ENCODE assay signal across 8 mouse cellular contexts in the genomic region with DNA sequence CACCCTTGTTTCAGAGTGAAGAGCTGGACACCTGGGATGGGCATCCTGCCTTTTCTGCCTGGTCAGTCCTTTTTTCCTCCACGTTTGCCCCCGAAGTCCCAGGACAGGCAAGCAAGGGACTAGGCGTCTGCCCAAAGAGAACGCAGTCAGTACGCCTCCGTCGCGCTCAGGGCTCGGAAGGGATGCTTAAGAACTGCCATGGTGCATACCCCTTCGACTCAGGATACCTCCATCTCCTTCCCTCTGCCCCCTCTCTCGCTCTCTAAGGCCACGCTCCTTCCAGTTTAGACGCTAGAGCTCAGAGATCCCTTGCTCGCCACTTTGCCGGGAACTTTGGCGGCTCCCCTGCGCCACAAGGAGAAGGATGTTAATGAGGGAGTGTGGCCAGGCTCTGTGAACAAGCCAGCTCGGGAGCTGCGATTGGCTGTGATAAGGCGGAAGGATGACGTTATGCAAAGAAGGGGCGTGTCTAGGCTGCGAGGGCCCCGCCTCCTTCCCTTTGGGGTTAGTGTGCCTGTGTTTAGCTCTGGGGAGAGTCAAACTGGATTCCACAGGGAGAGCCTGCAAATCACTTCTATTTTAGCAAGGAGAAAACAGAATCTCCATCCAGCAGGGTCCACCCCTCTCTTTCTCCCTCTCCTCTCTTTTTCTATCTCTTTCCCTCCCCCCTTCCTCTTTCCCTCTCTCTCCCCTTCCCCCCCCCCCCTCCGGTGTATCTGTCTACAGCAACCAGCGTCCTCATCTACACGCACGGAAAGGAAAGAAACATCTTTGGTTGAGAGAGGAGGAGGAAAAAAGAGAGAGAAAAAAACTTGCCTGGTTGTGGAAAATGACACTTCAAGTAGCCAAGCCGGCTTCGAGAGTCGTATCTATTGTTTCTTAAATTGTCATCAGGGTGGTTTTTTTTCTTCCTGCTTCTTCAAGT. TPM values are rescaled to one million over a fixed set of nuclear protein-coding genes. Genes with fewer than 3 reads are reported as not detected.
DNase-seq lines count a peak whose midpoint lies in the region; ATAC-seq and TF ChIP-seq lines count a peak whose summit lies in the region.

Gene Ebf1 (plus strand): TSS at position 530 of the 925 bp plus-strand sequence.

- no peaks in the 10 kb centered on the region for H3K79me2 ChIP-seq in MEL (ENCODE audit: control insufficient read depth, insufficient read depth, low read length, poor library complexity)

- no peaks in the 10 kb centered on the region for H3K36me3 ChIP-seq in MEL (ENCODE audit: control insufficient read depth in 1 of 2, insufficient read depth in 2 of 2, low read length in 2 of 2)
- H3K36me3 ChIP-seq in forebrain, embryonic 10.5 days (replicated peaks) = no peaks in the 10 kb centered on the region
- H3K36me3 ChIP-seq in heart, embryonic 14.5 days (ENCODE audit: control insufficient read depth, insufficient read depth, low read length) = 0 out of 2 replicates have a peak, but pooled peaks cover 1% of the 10 kb centered on the region
- H3K36me3 ChIP-seq in kidney, postnatal 0 days (ENCODE audit: insufficient read depth, low read length) = no peaks in the 10 kb centered on the region
- no peaks in the 10 kb centered on the region for H3K36me3 ChIP-seq in lung, embryonic 16.5 days (ENCODE audit: control insufficient read depth, insufficient read depth, low read length)

- peak; percentile 92 for ATAC-seq in heart, embryonic 14.5 days (ENCODE audit: insufficient number of reproducible peaks, insufficient read depth, low FRiP score, low read depth)
- peak; percentile 94 for ATAC-seq in kidney, postnatal 0 days (replicated peaks; ENCODE audit: low FRiP score, low read depth)
- peak; percentile 96 for ATAC-seq in lung, embryonic 16.5 days (ENCODE audit: low read depth)

- no peaks in the 10 kb centered on the region for H3K27me3 ChIP-seq in MEL (ENCODE audit: control insufficient read depth in 1 of 2, insufficient read depth in 2 of 2, low read length in 2 of 2)
- peaks cover 91% of the 10 kb centered on the region for H3K27me3 ChIP-seq in forebrain, embryonic 10.5 days (ENCODE audit: poor library complexity, severe bottlenecking)
- peaks cover 65% of the 10 kb centered on the region for H3K27me3 ChIP-seq in heart, embryonic 14.5 days (ENCODE audit: control insufficient read depth, insufficient read depth, low read length)
- peaks cover 14% of the 10 kb centered on the region for H3K27me3 ChIP-seq in kidney, postnatal 0 days (ENCODE audit: insufficient read depth, low read length)
- peaks cover 77% of the 10 kb centered on the region for H3K27me3 ChIP-seq in lung, embryonic 16.5 days (ENCODE audit: control insufficient read depth, insufficient read depth, low read depth, low read length)

- no peak within 1 kb of the TSS for H3K27ac ChIP-seq in MEL (ENCODE audit: control insufficient read depth, low read depth, low read length)
- peak within 1 kb of the TSS; percentile 79 for H3K27ac ChIP-seq in forebrain, embryonic 10.5 days
- peak within 1 kb of the TSS; percentile 74 to 76 for H3K27ac ChIP-seq in heart, embryonic 14.5 days (replicated peaks in 1 of 2; ENCODE audit: control insufficient read depth in 1 of 2, insufficient read depth in 1 of 2, low read depth in 2 of 2, low read length in 2 of 2)
- H3K27ac ChIP-seq in kidney, postnatal 0 days = peak within 1 kb of the TSS; percentile 81
- peak within 1 kb of the TSS; percentile 24 for H3K27ac ChIP-seq in lung, embryonic 16.5 days (ENCODE audit: low read length)

- no peak within 1 kb of the TSS for H3K9ac ChIP-seq in MEL (ENCODE audit: control insufficient read depth, low read depth, low read length, poor library complexity, severe bottlenecking)
- H3K9ac ChIP-seq in heart, embryonic 14.5 days (ENCODE audit: low read length) = peak within 1 kb of the TSS; percentile 83
- peak within 1 kb of the TSS; percentile 74 for H3K9ac ChIP-seq in kidney, postnatal 0 days (ENCODE audit: low read depth, low read length)
- H3K9ac ChIP-seq in lung, embryonic 16.5 days (ENCODE audit: low read length) = peak within 1 kb of the TSS; percentile 68

- TF ChIP-seq RAD21 in MEL (IDR thresholded peaks at IDR 0.05; ENCODE audit: low read depth, low read length) = no peak

- H3K4me2 ChIP-seq in heart, embryonic 14.5 days (ENCODE audit: low read length) = peak within 1 kb of the TSS; percentile 88
- H3K4me2 ChIP-seq in kidney, postnatal 0 days (ENCODE audit: low read length) = peak within 1 kb of the TSS; percentile 72
- peak within 1 kb of the TSS; percentile 89 for H3K4me2 ChIP-seq in lung, embryonic 16.5 days (ENCODE audit: low read depth, low read length)

- TF ChIP-seq POLR2A in MEL (IDR thresholded peaks at IDR 0.05; ENCODE audit: control insufficient read depth in 1 of 2, insufficient read depth in 1 of 2, low read depth in 1 of 2, low read length in 2 of 2, poor library complexity in 1 of 2) = no peak

- H3K4me3 ChIP-seq in MEL (ENCODE audit: control insufficient read depth in 1 of 2, insufficient read depth in 1 of 2, low read depth in 2 of 2, low read length in 2 of 2) = no peak within 1 kb of the TSS
- peak within 1 kb of the TSS; percentile 63 for H3K4me3 ChIP-seq in forebrain, embryonic 10.5 days
- peak within 1 kb of the TSS; percentile 69 to 70 for H3K4me3 ChIP-seq in heart, embryonic 14.5 days (ENCODE audit: control insufficient read depth in 1 of 2, insufficient read depth in 1 of 2, low read depth in 1 of 2, low read length in 2 of 2)
- peak within 1 kb of the TSS; percentile 72 for H3K4me3 ChIP-seq in kidney, postnatal 0 days (replicated peaks; ENCODE audit: low read depth, low read length)
- H3K4me3 ChIP-seq in lung, embryonic 16.5 days (ENCODE audit: low read length) = peak within 1 kb of the TSS; percentile 61

- DNase-seq in MEL (ENCODE audit: low read depth, low spot score) = peak; percentile 37
- peak; percentile 79 for DNase-seq in c-Kit-positive CD71-negative TER-119-negative erythroid progenitor cells, embryonic 14.5 days (ENCODE audit: low read depth)
- peak; percentile 95 for DNase-seq in forebrain, embryonic 10.5 days (ENCODE audit: extremely low spot score, low spot score)
- DNase-seq in kidney, postnatal 0 days (ENCODE audit: low spot score) = peak; percentile 98
- DNase-seq in ovary, postnatal 10 days (ENCODE audit: low spot score) = peak; percentile 68
- DNase-seq in thymus, postnatal 10 days (ENCODE audit: low spot score in 2 of 2) = peak; percentile 79 to 84

- TF ChIP-seq EP300 in MEL (IDR thresholded peaks at IDR 0.05; ENCODE audit: low read depth in 1 of 2, low read length in 2 of 2) = no peak

- no peaks in the 10 kb centered on the region for H3K4me1 ChIP-seq in MEL (ENCODE audit: control insufficient read depth in 1 of 2, insufficient read depth in 2 of 2, low read length in 2 of 2)
- peaks cover 71% of the 10 kb centered on the region for H3K4me1 ChIP-seq in forebrain, embryonic 10.5 days
- peaks cover 11 to 23% of the 10 kb centered on the region in 2 experiments for H3K4me1 ChIP-seq in heart, embryonic 14.5 days (ENCODE audit: control insufficient read depth in 2 of 2, insufficient read depth in 2 of 2, low read length in 2 of 2)
- peaks cover 17% of the 10 kb centered on the region; the same call in 1 of the 2 replicates for H3K4me1 ChIP-seq in kidney, postnatal 0 days (replicated peaks; ENCODE audit: insufficient read depth, low read length)
- H3K4me1 ChIP-seq in lung, embryonic 16.5 days (replicated peaks; ENCODE audit: control insufficient read depth, insufficient read depth, low read length) = peaks cover 13% of the 10 kb centered on the region; the same call in 1 of the 2 replicates

- no peak for TF ChIP-seq CTCF in MEL (IDR thresholded peaks at IDR 0.05 in 2 of 3, conservative IDR thresholded peaks at IDR 0.05 in 1 of 3; ENCODE audit: control insufficient read depth in 1 of 3, insufficient read depth in 1 of 3, low read depth in 2 of 3, low read length in 3 of 3, poor library complexity in 1 of 3, severe bottlenecking in 1 of 3)
- TF ChIP-seq CTCF in kidney, postnatal 0 days (IDR thresholded peaks at IDR 0.05; ENCODE audit: low read depth) = peak; percentile 34; the same call in 1 of the 2 replicates

- 0% methylated on average over 31 of the region's 31 CpGs for WGBS in forebrain, embryonic 10.5 days
- under 1% methylated on average over 30 of the region's 31 CpGs for WGBS in heart, embryonic 14.5 days
- under 1% methylated on average over 31 of the region's 31 CpGs for whole genome bisulfite sequencing in kidney, postnatal 0 days
- WGBS in lung, embryonic 16.5 days = under 1% methylated on average over 30 of the region's 31 CpGs

- no peaks in the 10 kb centered on the region for H3K9me3 ChIP-seq in MEL (replicated peaks; ENCODE audit: insufficient read depth, low read length)
- no peaks in the 10 kb centered on the region for H3K9me3 ChIP-seq in forebrain, embryonic 10.5 days
- peaks cover 2% of the 10 kb centered on the region; the same call in 1 of the 2 replicates for H3K9me3 ChIP-seq in heart, embryonic 14.5 days (ENCODE audit: control insufficient read depth, low read length)
- H3K9me3 ChIP-seq in kidney, postnatal 0 days (replicated peaks; ENCODE audit: low read length) = no peaks in the 10 kb centered on the region
- no peaks in the 10 kb centered on the region for H3K9me3 ChIP-seq in lung, embryonic 16.5 days (ENCODE audit: control insufficient read depth, low read length)

TF ChIP-seq in MEL, 35 proteins besides CTCF, POLR2A, EP300 and RAD21:
- TF ChIP-seq GATA1 (IDR thresholded peaks at IDR 0.05; ENCODE audit: low read depth, low read length) (no peak), HCFC1 (IDR thresholded peaks at IDR 0.05; ENCODE audit: low read depth, low read length) (no peak), KAT2A (conservative IDR thresholded peaks at IDR 0.05; ENCODE audit: low read depth, low read length) (no peak), MAZ (IDR thresholded peaks at IDR 0.05; ENCODE audit: low read depth, low read length) (no peak), ZNF384 (IDR thresholded peaks at IDR 0.05; ENCODE audit: low read depth, low read length) (no peak), USF2 (IDR thresholded peaks at IDR 0.05; ENCODE audit: borderline replicate concordance in 1 of 2, insufficient read depth in 1 of 2, low read depth in 1 of 2, low read length in 2 of 2) (no peak), NRF1 (IDR thresholded peaks at IDR 0.05; ENCODE audit: insufficient read depth, low read depth, low read length, poor library complexity, severe bottlenecking) (no peak)

RNA-seq across cellular contexts. Expression of gene Ebf1, which starts in this region (rescaled TPM):
- total RNA-seq in MEL (2012; rRNA removed) = not detected in 2 replicates
- under 1 TPM in 1 of 2 experiments, not detected in 1; 0.04 TPM for polyA plus RNA-seq in MEL (2012; ENCODE audit: insufficient read depth in 1 of 2, insufficient read length in 2 of 2, low read depth in 1 of 2, low replicate concordance in 2 of 2, missing spikeins in 1 of 2)
- polyA plus RNA-seq in forebrain, embryonic 10.5 days (2016; fragmentation: Nextera tagmentation; extraction: Ambion mirVana) = 8.1 and 8.4 TPM in 2 replicates
- 17.0 and 17.7 TPM in 2 replicates for polyA plus RNA-seq in heart, embryonic 14.5 days (2014; fragmentation: Nextera tagmentation; extraction: Ambion mirVana)
- 18.5 and 19.6 TPM in 2 replicates for polyA plus RNA-seq in kidney, postnatal 0 days (2015; fragmentation: Nextera tagmentation; extraction: Ambion mirVana)
- 11.9 and 12.8 TPM in 2 replicates for polyA plus RNA-seq in lung, embryonic 16.5 days (2015; fragmentation: Nextera tagmentation; extraction: Ambion mirVana)

Comparison
In these comparisons a context has a peak if more than half of its experiments do, and no peak if none do; other contexts are left out.
1. Peak in DNase-seq in MEL; RNA of the gene not detected or under 1 TPM.
2. DNase-seq: peak in every context shown above with its lines; median percentile 98 in kidney, postnatal 0 days; 95 in forebrain, embryonic 10.5 days; 82 in thymus, postnatal 10 days; 79 in c-Kit-positive CD71-negative TER-119-negative erythroid progenitor cells, embryonic 14.5 days; 68 in ovary, postnatal 10 days; 37 in MEL.
3. H3K4me3 ChIP-seq: peak in forebrain, embryonic 10.5 days (single experiment), heart, embryonic 14.5 days (2 of 2), kidney, postnatal 0 days (single experiment) and lung, embryonic 16.5 days (single experiment); none in MEL (0 of 2).
4. Peak in every context shown above with its lines, with median percentiles within 50 percentile points of each other: ATAC-seq and H3K4me2 ChIP-seq.